Mouse (Mus musculus): ENCODE measurements around the gene Tceanc.
A peak's percentile ranks its signal among the peaks of the same experiment; 100 is the strongest.

Tceanc gene

GRCm38 (mm10) chrX:166518345-166518744 is at the start of gene Tceanc:
Tceanc (minus strand) TSS chrX:166518567.
- DNase-seq, result no peak

GRCm38 (mm10) chrX:166565983-166566382 is 47.6 kb upstream of the Tceanc start:
- peak; percentile 7 for DNase-seq

GRCm38 (mm10) chrX:166565401-166565800 is 47.0 kb upstream of the Tceanc start:
- no peak for DNase-seq

- no peak for DNase-seq
Measured at GRCm38 (mm10) chrX:166564900-166565299, 46.5 kb upstream of the Tceanc start.

GRCm38 (mm10) chrX:166559333-166559732 is 41.0 kb upstream of the Tceanc start:
- DNase-seq, result peak; percentile 6

GRCm38 (mm10) chrX:166552355-166552754 is 34.0 kb upstream of the Tceanc start:
- DNase-seq, result peak; percentile 31

GRCm38 (mm10) chrX:166546495-166546894 is 28.1 kb upstream of the Tceanc start:
- DNase-seq, result no peak

GRCm38 (mm10) chrX:166535138-166535537 is 16.8 kb upstream of the Tceanc start:
- no peak for DNase-seq

GRCm38 (mm10) chrX:166533432-166533831 is 15.1 kb upstream of the Tceanc start:
- no peak for DNase-seq

- no peak for DNase-seq
Measured at GRCm38 (mm10) chrX:166531671-166532070, 13.3 kb upstream of the Tceanc start.

- DNase-seq, result no peak
Measured at GRCm38 (mm10) chrX:166528126-166528525, 9.8 kb upstream of the Tceanc start.

GRCm38 (mm10) chrX:166525637-166526315 is 7.4 kb upstream of the Tceanc start:
- no peak for DNase-seq

GRCm38 (mm10) chrX:166520782-166521181 is 2.4 kb upstream of the Tceanc start:
- DNase-seq, result no peak

- no peak for DNase-seq
Measured at GRCm38 (mm10) chrX:166516631-166517030, 1.7 kb downstream of the Tceanc start.

GRCm38 (mm10) chrX:166515923-166516322 is 2.4 kb downstream of the Tceanc start:
- DNase-seq, result no peak

GRCm38 (mm10) chrX:166514035-166514434 is 4.3 kb downstream of the Tceanc start:
- DNase-seq, result peak; percentile 48

GRCm38 (mm10) chrX:166512071-166512470 is 6.3 kb downstream of the Tceanc start:
- no peak for DNase-seq

- no peak for DNase-seq
Measured at GRCm38 (mm10) chrX:166511107-166511506, 7.3 kb downstream of the Tceanc start.

GRCm38 (mm10) chrX:166509761-166510738 is 8.3 kb downstream of the Tceanc start:
- peak; percentile 95 for DNase-seq

- no peak for DNase-seq
Measured at GRCm38 (mm10) chrX:166504421-166504820, 13.9 kb downstream of the Tceanc start.

- DNase-seq, result no peak
Measured at GRCm38 (mm10) chrX:166499496-166500190, 18.7 kb downstream of the Tceanc start.

- DNase-seq, result no peak
Measured at GRCm38 (mm10) chrX:166497771-166498170, 20.6 kb downstream of the Tceanc start.

GRCm38 (mm10) chrX:166495052-166495451 is 23.3 kb downstream of the Tceanc start:
- DNase-seq, result no peak
